Mouse (Mus musculus): ENCODE results near the gene Tigd2. TPM values are rescaled to one million over a fixed set of nuclear protein-coding genes. Genes with fewer than 3 reads are reported as not detected.
"Not testable (repeated sequence)": the region's sequence is repeated elsewhere in the genome, so short reads cannot be mapped to it uniquely, and the experiment has no call there.

Gene Tigd2
- 9.3 and 10.1 TPM in 2 replicates for polyA plus RNA-seq (2016; fragmentation: Nextera tagmentation; extraction: Ambion mirVana)

GRCm38 (mm10) chr6:59208685-59209298 is at the start of gene Tigd2:
TSS of gene Tigd2 (plus strand) at chr6:59208870.
- peak within 1 kb of the TSS; percentile 81 for H3K4me3 ChIP-seq
- no peaks in the 10 kb centered on the region for H3K27me3 ChIP-seq (ENCODE audit: poor library complexity, severe bottlenecking)
- H3K36me3 ChIP-seq (replicated peaks) = peaks cover 15% of the 10 kb centered on the region
- peaks cover 7% of the 10 kb centered on the region for H3K4me1 ChIP-seq
- H3K9me3 ChIP-seq = 0 out of 2 replicates have a peak, but pooled peaks cover 5% of the 10 kb centered on the region
- under 1% methylated on average over 62 of the region's 62 CpGs for WGBS
- DNase-seq (ENCODE audit: extremely low spot score, low spot score) = peak; percentile 92
- H3K27ac ChIP-seq = peak within 1 kb of the TSS; percentile 93

- no peaks in the 10 kb centered on the region for H3K4me1 ChIP-seq
- H3K36me3 ChIP-seq (replicated peaks) = no peaks in the 10 kb centered on the region
- H3K27ac ChIP-seq = no peak overlapping the region
- 93% methylated on average over 4 of the region's 4 CpGs for WGBS
- no peak overlapping the region for H3K4me3 ChIP-seq
- no peak for DNase-seq (ENCODE audit: extremely low spot score, low spot score)
- no peaks in the 10 kb centered on the region for H3K9me3 ChIP-seq
- no peaks in the 10 kb centered on the region for H3K27me3 ChIP-seq (ENCODE audit: poor library complexity, severe bottlenecking)
Observed at GRCm38 (mm10) chr6:59161801-59162478, 46.7 kb upstream of the Tigd2 start.

- no peak overlapping the region for H3K27ac ChIP-seq
- H3K9me3 ChIP-seq = no peaks in the 10 kb centered on the region
- H3K4me3 ChIP-seq = no peak overlapping the region
- H3K4me1 ChIP-seq = no peaks in the 10 kb centered on the region
- no peaks in the 10 kb centered on the region for H3K36me3 ChIP-seq (replicated peaks)
- no peaks in the 10 kb centered on the region for H3K27me3 ChIP-seq (ENCODE audit: poor library complexity, severe bottlenecking)
- 89% methylated on average over 2 of the region's 2 CpGs for WGBS
- DNase-seq (ENCODE audit: extremely low spot score, low spot score) = no peak
Observed at GRCm38 (mm10) chr6:59162887-59163286, 45.8 kb upstream of the Tigd2 start.

GRCm38 (mm10) chr6:59163407-59163806 is 45.3 kb upstream of the Tigd2 start:
- H3K27ac ChIP-seq = no peak overlapping the region
- H3K36me3 ChIP-seq (replicated peaks) = no peaks in the 10 kb centered on the region
- no peaks in the 10 kb centered on the region for H3K9me3 ChIP-seq
- no peak overlapping the region for H3K4me3 ChIP-seq
- no peaks in the 10 kb centered on the region for H3K27me3 ChIP-seq (ENCODE audit: poor library complexity, severe bottlenecking)
- no peaks in the 10 kb centered on the region for H3K4me1 ChIP-seq
- WGBS = 88% methylated on average over 3 of the region's 3 CpGs
- no peak for DNase-seq (ENCODE audit: extremely low spot score, low spot score)

GRCm38 (mm10) chr6:59168939-59169338 is 39.7 kb upstream of the Tigd2 start:
- Histone ChIP-seq H3K27ac (no peak overlapping the region), H3K36me3 (replicated peaks) (no peaks in the 10 kb centered on the region), H3K27me3 (ENCODE audit: poor library complexity, severe bottlenecking) (no peaks in the 10 kb centered on the region), H3K4me3 (no peak overlapping the region), H3K9me3 (no peaks in the 10 kb centered on the region), H3K4me1 (no peaks in the 10 kb centered on the region)
- 19% methylated on average over 2 of the region's 2 CpGs for WGBS
- no peak for DNase-seq (ENCODE audit: extremely low spot score, low spot score)

- no peak for DNase-seq (ENCODE audit: extremely low spot score, low spot score)
- no peak overlapping the region for H3K4me3 ChIP-seq
Observed at GRCm38 (mm10) chr6:59171230-59171629, 37.4 kb upstream of the Tigd2 start.

GRCm38 (mm10) chr6:59173940-59174339 is 34.7 kb upstream of the Tigd2 start:
- Histone ChIP-seq H3K27me3 (ENCODE audit: poor library complexity, severe bottlenecking) (no peaks in the 10 kb centered on the region), H3K36me3 (replicated peaks) (no peaks in the 10 kb centered on the region), H3K4me3 (no peak overlapping the region), H3K4me1 (no peaks in the 10 kb centered on the region), H3K27ac (no peak overlapping the region), H3K9me3 (no peaks in the 10 kb centered on the region)
- 93% methylated on average over 1 of the region's 1 CpGs for WGBS
- DNase-seq (ENCODE audit: extremely low spot score, low spot score) = no peak

More at GRCm38 (mm10) chr6:59171230-59171629, 37.4 kb upstream of the Tigd2 start:
- 99% methylated on average over 3 of the region's 3 CpGs for WGBS
- Histone ChIP-seq H3K27ac (no peak overlapping the region), H3K27me3 (ENCODE audit: poor library complexity, severe bottlenecking) (no peaks in the 10 kb centered on the region), H3K36me3 (replicated peaks) (no peaks in the 10 kb centered on the region), H3K9me3 (no peaks in the 10 kb centered on the region), H3K4me1 (no peaks in the 10 kb centered on the region)

GRCm38 (mm10) chr6:59178051-59178450 is 30.6 kb upstream of the Tigd2 start:
- Histone ChIP-seq H3K36me3 (replicated peaks) (no peaks in the 10 kb centered on the region), H3K4me1 (no peaks in the 10 kb centered on the region), H3K9me3 (no peaks in the 10 kb centered on the region), H3K4me3 (no peak overlapping the region), H3K27ac (no peak overlapping the region), H3K27me3 (ENCODE audit: poor library complexity, severe bottlenecking) (no peaks in the 10 kb centered on the region)
- no peak for DNase-seq (ENCODE audit: extremely low spot score, low spot score)
- 89% methylated on average over 3 of the region's 3 CpGs for WGBS

GRCm38 (mm10) chr6:59180376-59180996 is 28.2 kb upstream of the Tigd2 start:
- Histone ChIP-seq H3K4me3 (no peak overlapping the region), H3K9me3 (no peaks in the 10 kb centered on the region), H3K27me3 (ENCODE audit: poor library complexity, severe bottlenecking) (no peaks in the 10 kb centered on the region), H3K4me1 (no peaks in the 10 kb centered on the region), H3K36me3 (replicated peaks) (no peaks in the 10 kb centered on the region), H3K27ac (no peak overlapping the region)
- peak; percentile 29 for DNase-seq (ENCODE audit: extremely low spot score, low spot score)
- 51% methylated on average over 7 of the region's 7 CpGs for WGBS

GRCm38 (mm10) chr6:59185010-59185699 is 23.5 kb upstream of the Tigd2 start:
- Histone ChIP-seq H3K9me3 (no peaks in the 10 kb centered on the region), H3K4me3 (no peak overlapping the region), H3K36me3 (replicated peaks) (no peaks in the 10 kb centered on the region), H3K27ac (no peak overlapping the region), H3K27me3 (ENCODE audit: poor library complexity, severe bottlenecking) (no peaks in the 10 kb centered on the region), H3K4me1 (no peaks in the 10 kb centered on the region)
- WGBS = 86% methylated on average over 13 of the region's 13 CpGs
- DNase-seq (ENCODE audit: extremely low spot score, low spot score) = no peak

- Histone ChIP-seq H3K27me3 (ENCODE audit: poor library complexity, severe bottlenecking) (no peaks in the 10 kb centered on the region), H3K4me1 (no peaks in the 10 kb centered on the region), H3K27ac (no peak overlapping the region), H3K4me3 (no peak overlapping the region), H3K36me3 (replicated peaks) (no peaks in the 10 kb centered on the region), H3K9me3 (no peaks in the 10 kb centered on the region)
- DNase-seq (ENCODE audit: extremely low spot score, low spot score) = no peak
- 98% methylated on average over 1 of the region's 1 CpGs for WGBS
Observed at GRCm38 (mm10) chr6:59190006-59190405, 18.7 kb upstream of the Tigd2 start.

- not testable (repeated sequence) for H3K27ac ChIP-seq; H3K4me1 ChIP-seq; DNase-seq (ENCODE audit: extremely low spot score, low spot score); H3K9me3 ChIP-seq; H3K4me3 ChIP-seq; H3K27me3 ChIP-seq (ENCODE audit: poor library complexity, severe bottlenecking); H3K36me3 ChIP-seq (replicated peaks)
- 80% methylated on average over 3 of the region's 3 CpGs for WGBS
Observed at GRCm38 (mm10) chr6:59194518-59194917, 14.2 kb upstream of the Tigd2 start.
